Mouse (Mus musculus): ENCODE measurements around the gene Nos1.

The Nos1 gene

GRCm38 (mm10) chr5:117891545-117891944 lies 110.7 kb downstream of the Nos1 start:
- no peak for DNase-seq (ENCODE audit: extremely low read depth, insufficient read length, low spot score)

DNA sequence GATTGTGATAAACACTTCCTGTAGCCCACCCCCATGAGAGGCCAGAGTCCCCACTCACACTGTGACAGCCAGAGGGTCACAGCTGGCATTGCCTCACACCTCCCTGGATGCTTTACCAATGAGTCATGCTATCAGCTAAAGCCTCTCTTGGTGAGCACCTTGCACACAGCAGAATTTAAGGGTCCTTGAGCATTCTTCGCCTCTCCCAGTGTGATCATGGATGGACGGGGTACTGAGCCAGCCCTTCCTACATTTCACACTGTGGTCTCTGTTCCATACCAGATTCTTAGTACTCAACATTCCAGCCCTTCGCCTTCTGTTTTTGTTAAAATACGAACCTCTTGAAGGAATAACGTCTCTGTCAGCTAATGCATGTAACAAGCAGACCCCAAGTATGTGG lies 113.2 kb downstream of the Nos1 start:
- no peak for DNase-seq (ENCODE audit: extremely low read depth, insufficient read length, low spot score)

DNA sequence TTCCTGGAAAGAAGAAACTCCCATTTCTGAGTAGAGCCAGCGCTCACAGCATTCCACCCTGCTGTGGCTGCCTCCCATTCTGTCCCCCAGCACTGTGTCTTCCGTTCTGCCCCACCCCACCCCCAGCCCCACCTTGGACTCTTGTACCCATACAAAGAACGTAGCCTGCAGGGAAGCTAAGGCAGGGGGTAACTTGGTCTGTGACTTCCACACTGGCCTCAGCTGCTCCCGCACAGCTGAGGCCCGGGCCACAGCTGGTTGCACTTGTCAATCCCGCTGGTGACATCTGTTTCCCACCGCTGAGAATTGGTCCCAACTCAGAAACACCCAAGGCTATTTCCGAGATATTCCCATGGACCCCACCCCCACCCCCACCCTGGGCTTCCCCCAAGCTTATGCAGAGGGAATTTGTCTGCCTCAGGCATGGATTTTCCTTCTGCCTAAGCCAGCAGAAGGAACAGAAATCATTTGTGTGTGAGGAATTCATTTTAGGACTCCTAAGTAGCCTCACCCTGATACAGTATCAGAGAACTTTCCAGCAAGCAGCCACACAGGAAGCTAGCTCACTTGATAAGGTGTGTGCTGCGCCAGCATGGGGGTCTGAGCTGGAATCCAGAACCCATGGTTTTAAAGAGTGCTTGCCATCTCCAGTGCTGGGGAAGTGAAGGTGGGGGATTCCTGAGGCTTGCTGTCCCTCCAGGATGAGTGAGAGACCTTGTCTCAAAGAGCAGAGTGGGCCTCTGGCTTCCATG lies 117.4 kb downstream of the Nos1 start:
- no peak for DNase-seq (ENCODE audit: extremely low read depth, insufficient read length, low spot score)

DNA sequence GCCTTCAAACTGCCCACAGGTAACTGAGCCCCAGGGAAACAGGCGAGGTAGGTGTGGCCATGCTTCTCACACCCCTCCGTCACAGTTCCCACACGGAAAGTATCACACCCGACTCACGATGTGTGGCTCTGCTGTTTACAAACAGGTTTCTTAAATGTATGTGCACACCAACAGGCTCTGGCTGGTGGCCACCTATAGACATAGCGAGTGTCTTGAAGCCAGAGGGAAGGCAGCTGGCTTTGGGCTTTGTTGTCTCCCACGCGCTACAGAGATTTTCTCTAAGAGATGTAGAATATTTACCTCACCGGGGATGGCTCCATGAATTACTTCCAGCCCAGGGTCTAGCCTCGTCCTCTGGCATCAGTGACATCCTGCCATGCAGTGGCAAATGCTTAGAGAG lies 118.5 kb downstream of the Nos1 start:
- DNase-seq (ENCODE audit: extremely low read depth, insufficient read length, low spot score): no peak

GRCm38 (mm10) chr5:117900921-117901705 lies 120.3 kb downstream of the Nos1 start:
- DNase-seq (ENCODE audit: extremely low read depth, insufficient read length, low spot score): no peak

DNA sequence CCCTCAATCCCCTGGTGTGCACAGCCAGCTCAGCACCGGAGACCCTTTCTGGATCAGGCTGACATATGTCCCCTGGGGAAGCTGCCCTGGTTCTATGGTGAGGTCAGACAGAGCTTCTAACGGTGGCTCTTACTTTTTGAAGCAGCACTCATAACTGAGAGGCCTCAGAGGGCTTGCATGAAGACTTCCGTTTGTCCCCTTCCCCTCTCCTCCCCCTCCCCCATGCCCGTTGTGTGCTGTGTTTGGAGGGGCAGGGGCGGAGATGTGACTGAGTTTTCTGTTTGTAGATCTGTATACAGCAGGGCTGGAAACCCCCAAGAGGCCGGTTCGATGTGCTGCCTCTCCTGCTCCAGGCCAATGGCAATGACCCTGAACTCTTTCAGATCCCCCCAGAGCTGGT lies 122.7 kb downstream of the Nos1 start:
- no peak for DNase-seq (ENCODE audit: extremely low read depth, insufficient read length, low spot score)

DNA sequence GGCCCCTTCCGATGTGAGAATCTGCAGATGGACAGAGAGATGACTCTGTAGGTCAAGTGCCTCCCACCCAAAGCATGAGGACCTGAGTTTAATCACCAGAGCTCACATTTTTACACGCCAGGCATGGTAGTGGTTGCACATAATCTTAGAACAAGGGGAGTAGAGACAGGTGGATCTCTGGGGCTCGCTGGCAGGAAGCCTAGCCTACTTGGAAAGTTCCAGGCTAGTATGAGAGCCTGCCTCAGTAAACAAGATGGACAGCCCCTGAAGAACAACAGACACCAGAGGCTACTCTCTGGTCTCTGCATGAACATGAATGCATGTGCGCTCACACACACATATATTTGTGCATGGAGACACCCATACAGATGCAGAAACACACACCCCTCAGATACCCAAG lies 124.9 kb downstream of the Nos1 start:
- no peak for DNase-seq (ENCODE audit: extremely low read depth, insufficient read length, low spot score)

GRCm38 (mm10) chr5:117909524-117909923 lies 128.7 kb downstream of the Nos1 start:
- DNase-seq (ENCODE audit: extremely low read depth, insufficient read length, low spot score): no peak

DNA sequence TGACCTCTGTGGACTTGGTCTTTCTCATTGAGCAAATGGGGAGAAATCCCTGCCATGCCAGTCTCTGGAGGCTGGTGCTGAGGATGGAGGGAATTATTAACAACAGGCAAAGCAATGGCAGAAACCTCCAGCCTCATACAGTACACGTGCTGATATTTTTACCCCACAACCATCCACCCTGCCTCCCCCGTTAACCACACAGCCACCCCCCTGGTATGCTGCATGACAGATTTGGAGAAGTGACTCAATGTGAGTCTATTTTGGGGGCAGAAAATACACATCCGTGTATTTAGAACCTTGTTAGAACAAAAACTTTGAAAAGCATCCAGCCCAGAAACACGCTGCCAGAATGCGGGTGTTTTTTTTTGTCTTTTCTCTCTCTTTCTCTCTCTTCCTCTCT lies 135.5 kb downstream of the Nos1 start:
- no peak for DNase-seq (ENCODE audit: extremely low read depth, insufficient read length, low spot score)

DNA sequence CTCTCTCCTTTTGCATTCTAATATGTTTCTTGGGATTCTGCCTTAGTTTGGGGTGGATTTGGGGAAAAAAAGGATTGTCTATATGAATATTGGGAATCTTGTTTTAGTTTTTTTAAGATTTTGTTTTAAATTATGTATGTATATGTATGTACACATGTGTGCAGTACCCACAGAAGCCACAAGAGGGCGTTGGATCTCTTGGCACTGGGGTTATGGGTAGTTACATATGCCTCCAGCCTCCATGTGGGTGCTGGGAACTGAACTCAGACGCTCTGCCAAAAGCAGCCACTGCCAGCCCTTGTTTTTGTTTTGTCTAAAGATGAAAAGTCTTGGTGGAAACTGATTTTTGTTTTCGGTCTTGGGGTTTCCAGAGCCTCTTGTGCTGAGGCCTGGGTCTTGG lies 136.1 kb downstream of the Nos1 start:
- DNase-seq (ENCODE audit: extremely low read depth, insufficient read length, low spot score): no peak

GRCm38 (mm10) chr5:117921786-117922528 lies 141.1 kb downstream of the Nos1 start:
- DNase-seq (ENCODE audit: extremely low read depth, insufficient read length, low spot score): no peak

DNA sequence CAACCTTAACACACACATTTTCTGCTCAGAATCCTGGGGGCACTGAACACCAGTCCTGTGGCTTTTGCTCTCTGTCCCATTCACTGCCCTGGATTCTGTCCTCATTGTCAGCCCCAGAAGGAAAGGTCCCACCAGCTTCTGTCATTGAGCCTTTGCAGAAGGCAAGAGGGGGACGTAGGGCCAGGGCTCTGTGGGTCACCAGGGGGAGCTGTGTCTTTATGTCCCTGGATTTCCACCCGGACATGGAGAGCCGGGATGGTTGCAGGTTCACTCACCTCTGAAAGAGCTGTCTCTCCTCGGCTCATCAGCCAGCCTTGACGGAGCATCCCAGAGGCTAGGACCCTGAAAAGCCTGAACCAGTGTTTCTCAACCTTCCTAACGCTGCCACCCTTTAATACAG lies 142.9 kb downstream of the Nos1 start:
- no peak for DNase-seq (ENCODE audit: extremely low read depth, insufficient read length, low spot score)

DNA sequence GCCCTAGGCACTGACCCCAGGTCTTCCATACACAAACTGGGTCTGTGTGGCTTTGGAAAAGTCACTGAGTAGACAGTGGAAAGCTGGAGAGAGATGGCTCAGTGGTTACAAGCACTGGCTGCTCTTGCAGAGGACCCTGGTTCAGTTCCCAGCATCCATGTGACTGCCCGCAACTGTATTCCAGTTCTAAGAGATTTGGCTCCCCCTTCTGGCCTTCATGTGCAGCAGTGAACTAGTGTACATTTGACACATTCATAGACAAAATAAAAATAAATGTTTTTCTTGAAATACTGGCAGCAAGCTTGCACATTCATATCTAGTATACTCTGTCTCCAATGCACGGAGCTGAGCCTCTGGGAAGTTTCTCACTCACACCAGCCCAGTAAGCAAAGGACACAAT lies 147.7 kb downstream of the Nos1 start:
- DNase-seq (ENCODE audit: extremely low read depth, insufficient read length, low spot score): no peak

DNA sequence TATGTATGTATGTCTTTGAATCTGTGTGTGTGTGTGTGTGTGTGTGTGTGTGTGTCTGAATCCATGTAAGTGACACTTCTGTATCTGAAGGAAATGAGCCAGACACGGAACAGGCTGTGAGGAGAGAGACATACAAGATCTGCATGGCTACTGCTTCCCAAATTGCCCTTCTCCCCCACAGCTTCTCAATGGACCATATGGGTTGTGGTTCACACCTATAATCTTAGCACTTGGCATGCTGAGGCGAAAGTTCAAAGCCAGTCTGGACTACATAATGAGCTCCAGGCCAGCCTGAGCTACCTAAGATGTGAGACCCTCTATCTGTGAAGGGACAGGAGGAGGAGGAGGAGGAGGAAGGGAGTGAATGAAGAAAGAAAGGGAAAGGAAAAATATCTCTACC lies 151.4 kb downstream of the Nos1 start:
- DNase-seq (ENCODE audit: extremely low read depth, insufficient read length, low spot score): no peak

- DNase-seq (ENCODE audit: extremely low read depth, insufficient read length, low spot score): peak; percentile 13
Measured at GRCm38 (mm10) chr5:117932862-117933261, 152.0 kb downstream of the Nos1 start.

DNA sequence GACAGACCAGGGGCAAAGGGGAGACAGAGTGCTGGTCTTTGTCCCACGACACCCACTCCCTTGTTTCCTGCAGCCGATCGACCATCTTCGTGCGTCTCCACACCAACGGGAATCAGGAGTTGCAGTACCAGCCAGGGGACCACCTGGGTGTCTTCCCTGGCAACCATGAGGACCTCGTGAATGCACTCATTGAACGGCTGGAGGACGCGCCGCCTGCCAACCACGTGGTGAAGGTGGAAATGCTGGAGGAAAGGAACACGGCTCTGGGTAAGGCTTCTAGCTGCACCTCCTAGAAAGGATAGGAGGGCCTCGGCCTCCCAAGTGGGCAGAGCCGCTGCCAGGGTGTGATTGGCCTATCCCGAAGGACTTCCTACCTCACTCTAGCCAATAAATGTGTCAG lies 155.5 kb downstream of the Nos1 start:
- DNase-seq (ENCODE audit: extremely low read depth, insufficient read length, low spot score): no peak

- DNase-seq (ENCODE audit: extremely low read depth, insufficient read length, low spot score): no peak
Measured at GRCm38 (mm10) chr5:117937186-117937585, 156.4 kb downstream of the Nos1 start.

DNA sequence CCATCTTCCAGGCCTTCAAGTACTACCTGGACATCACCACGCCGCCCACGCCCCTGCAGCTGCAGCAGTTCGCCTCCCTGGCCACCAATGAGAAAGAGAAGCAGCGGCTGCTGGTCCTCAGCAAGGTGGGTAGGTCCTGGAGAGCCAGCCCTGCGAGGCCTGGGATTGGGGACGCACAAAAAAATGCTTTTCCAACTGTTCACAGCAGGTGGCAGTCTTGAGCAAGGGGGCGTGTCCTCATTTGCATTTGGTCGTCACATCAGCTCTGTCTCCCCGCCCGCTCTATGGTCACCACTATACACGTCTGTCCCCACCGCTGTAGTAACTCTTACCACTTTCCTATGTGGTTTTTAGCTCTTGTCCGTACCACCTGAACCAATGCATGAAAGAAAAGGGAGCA lies 157.3 kb downstream of the Nos1 start:
- DNase-seq (ENCODE audit: extremely low read depth, insufficient read length, low spot score): peak; percentile 28

DNA sequence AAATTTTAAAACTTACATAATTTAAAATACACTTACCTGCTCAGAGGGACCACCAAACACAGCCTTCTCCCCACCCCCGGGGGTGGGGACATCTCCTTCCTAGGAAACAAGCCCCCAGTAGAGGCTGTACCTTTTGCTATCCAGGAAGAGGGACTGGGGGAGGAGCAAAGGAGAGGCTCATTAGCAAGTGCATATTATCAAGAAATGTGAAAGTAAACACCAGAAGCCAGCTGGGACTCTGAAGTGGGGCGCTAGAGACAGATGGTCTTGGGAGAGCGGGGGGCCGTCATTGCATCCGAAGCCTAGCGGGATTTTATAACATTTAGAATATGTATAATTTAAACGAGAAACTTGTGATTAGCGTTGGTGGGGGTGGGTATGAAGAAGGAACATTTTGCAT lies 158.6 kb downstream of the Nos1 start:
- DNase-seq (ENCODE audit: extremely low read depth, insufficient read length, low spot score): no peak

GRCm38 (mm10) chr5:117941552-117941951 lies 160.7 kb downstream of the Nos1 start:
- no peak for DNase-seq (ENCODE audit: extremely low read depth, insufficient read length, low spot score)

DNA sequence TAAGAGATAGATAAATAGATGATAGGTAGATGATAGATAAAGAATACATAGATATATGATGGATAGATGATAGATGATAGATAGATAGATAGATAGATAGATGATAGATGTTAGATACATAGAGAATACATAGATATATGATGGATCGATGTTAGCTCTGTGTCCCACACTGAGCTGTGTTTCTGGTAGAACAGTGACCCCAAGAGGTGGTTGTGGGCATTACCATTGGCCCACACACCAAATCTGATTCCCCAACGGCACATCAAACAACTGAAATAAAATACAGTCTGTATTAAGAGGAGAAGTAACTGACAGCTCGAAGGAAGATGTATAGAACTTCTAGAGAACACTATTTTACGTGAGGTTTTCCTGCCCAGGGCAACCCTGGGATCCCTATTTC lies 165.8 kb downstream of the Nos1 start:
- no peak for DNase-seq (ENCODE audit: extremely low read depth, insufficient read length, low spot score)

DNA sequence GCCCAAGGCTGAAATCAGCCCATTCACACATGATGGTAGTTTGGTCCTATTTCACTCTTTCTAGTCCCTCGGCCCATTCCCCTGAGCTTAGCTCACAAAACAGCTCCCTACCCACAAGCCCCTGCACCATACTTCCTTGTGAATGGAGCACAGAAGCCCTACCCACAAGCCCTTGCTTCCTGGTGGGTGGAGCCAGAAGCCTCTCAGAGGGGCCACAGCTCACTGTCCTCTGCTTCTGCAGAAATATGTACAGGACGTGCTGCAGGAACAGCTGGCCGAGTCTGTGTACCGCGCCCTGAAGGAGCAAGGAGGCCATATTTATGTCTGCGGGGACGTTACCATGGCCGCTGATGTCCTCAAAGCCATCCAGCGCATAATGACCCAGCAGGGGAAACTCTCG lies 168.6 kb downstream of the Nos1 start:
- DNase-seq (ENCODE audit: extremely low read depth, insufficient read length, low spot score): no peak

Data from 3134 (cell line).